Mouse (Mus musculus) heart, adult 18-20 months (tissue): Measurements from ENCODE around the gene Sgtb. TPM values are rescaled to one million over a fixed set of nuclear protein-coding genes. Genes with fewer than 3 reads are reported as not detected.

Source experiments
- DNase-seq, 2 experiments: peaks; one replicate each; pipeline ENCODE4 v3.0.0; 2021 to 2022; ENCODE audit warnings: mixed read lengths in 1 of 2
- total RNA-seq, 2 experiments: library from RNA; stranded (reverse); gene quantifications; 2 replicates each; pipeline ENCODE4 v1.2.3; 2021

Gene Sgtb
- total RNA-seq, 2 experiments from 2014 or later, result 0.82 to 0.87 TPM

GRCm38 (mm10) chr13:104109816-104110521 lies 428 bp downstream of the Sgtb start:
- peak; percentile 38 to 63 for DNase-seq

GRCm38 (mm10) chr13:104110526-104110925 lies 985 bp downstream of the Sgtb start:
- no peak for DNase-seq

- DNase-seq, result no peak
Measured at GRCm38 (mm10) chr13:104112266-104112900, 2.8 kb downstream of the Sgtb start.

DNA sequence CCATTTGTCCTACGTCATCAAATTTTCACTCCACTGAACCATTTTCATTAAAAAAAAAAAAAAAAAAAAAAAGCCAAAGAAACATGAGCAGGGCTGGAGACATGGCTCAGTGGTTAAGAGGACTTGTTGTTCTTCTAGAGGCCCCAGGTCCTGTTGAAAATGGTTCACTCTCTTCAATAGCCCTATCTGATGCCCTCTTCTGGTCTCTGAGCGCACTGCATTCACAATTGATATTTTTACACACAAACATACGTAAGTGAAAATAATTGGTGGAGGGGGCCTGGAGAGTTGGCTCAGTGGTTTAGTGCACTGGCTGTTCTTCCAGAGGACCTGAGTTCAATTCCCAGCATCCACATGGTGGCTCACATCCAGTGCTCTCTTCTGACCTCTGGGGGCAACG lies 4.2 kb downstream of the Sgtb start:
- DNase-seq, result no peak

DNA sequence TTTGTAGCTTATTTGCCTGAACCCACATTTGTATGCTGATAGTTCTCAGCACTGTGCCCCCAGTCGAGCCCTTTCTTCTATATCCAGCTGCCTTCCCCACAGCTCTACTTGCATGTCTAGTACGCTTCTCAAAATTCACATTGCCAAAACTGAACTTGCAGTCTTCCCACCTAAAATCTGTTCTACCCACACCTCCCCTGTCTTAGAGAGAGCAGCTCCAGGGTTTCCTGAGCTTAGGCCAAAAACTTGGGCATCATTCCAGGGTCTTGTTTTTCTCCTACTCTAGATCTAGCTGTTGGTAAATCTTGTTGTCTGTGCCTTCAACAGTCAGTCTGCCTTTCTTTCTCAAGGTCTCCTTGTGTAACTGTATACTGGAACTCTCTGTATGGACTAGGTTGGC lies 5.3 kb downstream of the Sgtb start:
- DNase-seq, result no peak

DNA sequence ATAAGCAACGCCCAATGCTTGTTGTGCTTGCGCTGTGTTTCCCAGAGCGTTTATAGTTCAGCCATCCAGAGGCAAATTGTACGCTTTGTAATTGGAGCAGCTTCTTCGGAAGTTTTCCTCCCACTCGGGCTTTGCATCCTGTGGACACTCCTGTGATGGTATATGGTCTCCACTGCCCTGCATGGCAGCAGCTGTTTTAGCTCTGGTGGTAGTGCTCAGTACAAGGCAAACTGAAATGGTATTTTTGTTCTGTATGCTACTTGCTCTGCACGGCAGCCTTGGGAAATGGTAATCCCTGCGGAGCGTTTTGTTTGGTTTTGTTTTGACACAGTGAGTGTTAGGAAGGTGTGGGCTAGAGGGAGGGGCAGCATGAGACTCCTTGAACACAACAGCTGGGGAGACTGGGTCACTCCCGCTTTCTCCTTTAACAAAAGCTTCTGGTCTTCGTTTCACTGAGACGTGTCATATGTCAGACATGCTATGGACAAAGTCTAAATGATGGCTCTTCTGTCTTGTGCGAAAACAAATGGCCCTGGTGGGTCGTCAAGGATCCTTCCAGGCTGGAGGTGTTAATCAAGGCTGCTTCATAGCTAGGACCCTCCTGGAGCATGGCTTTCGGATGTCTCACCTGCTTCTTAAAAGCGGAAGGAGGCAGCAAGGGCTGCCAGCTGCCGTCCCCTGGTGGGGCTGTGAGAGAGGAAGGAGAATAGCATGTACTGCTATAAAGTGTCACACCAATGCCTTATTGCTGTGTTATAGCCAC lies 12.7 kb downstream of the Sgtb start:
- DNase-seq, result peak in 1 of 2 experiments; percentile 13

- DNase-seq, result no peak
Measured at GRCm38 (mm10) chr13:104123662-104124381, 14.3 kb downstream of the Sgtb start.

DNA sequence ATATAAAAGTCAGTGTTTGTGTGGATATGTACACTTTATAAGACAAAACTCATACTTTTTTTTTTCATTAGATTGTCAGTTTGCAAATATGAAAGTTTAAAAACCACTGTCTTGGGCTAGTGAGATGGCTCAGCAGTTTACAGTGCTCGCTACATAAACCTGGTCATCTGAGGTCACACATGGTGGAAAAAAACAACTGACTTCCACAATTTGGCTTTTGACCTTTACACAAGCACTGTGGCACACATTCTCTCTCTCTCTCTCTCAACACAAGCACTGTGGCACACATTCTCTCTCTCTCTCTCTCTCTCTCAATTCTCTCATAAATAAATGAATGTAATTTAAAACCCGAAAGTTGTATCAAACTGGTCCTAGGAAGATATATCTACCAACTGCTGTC lies 23.0 kb downstream of the Sgtb start:
- DNase-seq, result no peak

- DNase-seq, result no peak
Measured at GRCm38 (mm10) chr13:104134510-104135085, 25.1 kb downstream of the Sgtb start.

DNA sequence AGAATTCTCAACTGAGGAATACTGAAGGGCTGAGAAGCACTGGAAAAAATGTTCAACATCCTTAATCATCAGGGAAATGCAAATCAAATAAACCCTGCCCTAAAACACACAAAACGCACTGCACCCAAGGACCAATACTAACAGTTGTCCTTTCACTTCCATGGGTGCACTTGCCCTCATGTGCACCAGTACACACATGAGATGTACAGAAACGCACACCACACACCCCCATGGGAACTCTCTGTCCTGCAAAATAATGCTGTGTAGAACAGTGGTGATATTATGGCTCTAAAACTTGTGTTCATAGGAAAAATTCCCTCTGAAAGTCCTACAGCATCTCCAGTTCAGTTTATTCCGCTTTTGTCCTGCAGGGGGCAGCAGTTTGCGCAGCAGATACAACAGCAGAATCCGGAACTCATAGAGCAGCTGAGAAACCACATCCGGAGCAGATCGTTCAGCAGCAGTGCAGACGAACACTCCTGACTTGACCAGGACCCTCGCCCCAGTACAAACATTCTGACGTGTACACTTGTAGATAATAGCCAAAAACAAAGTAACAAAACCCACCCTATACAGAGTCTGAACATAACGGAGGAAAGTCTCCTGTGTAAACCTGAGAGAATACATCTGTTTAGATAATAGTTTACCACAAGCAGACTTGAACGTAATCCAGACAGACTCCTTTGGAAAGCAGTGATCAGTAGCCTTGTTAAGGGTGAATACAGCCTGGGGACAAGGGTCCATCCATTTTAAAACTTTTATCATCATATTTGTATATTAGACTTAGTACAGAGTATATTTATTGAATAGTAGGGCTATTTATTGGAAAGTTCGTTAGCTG lies 30.0 kb downstream of the Sgtb start:
- peak; percentile 72 to 87 for DNase-seq

DNA sequence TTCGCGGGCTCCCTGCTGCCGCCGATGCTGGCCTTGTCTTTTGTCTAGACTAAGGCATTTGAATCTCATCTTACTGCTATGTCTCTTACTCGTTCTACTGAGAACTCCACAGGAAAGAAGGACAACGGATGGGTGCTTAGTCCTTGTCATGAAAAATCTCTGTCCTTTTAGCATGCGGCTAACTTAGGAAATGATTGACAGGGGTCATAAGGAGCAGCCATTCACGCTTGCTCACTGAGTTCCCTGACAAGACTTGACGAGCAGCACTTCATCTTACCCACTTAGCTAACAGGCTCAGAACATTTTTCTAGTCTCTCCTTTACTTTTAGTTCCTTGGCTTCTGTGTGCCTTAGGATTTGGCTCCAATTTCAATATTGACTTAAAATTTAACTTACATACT lies 35.3 kb downstream of the Sgtb start:
- no peak for DNase-seq

GRCm38 (mm10) chr13:104145646-104146045 lies 36.1 kb downstream of the Sgtb start:
- no peak for DNase-seq

GRCm38 (mm10) chr13:104154180-104154579 lies 44.6 kb downstream of the Sgtb start:
- no peak for DNase-seq

GRCm38 (mm10) chr13:104155106-104155505 lies 45.6 kb downstream of the Sgtb start:
- DNase-seq, result no peak

DNA sequence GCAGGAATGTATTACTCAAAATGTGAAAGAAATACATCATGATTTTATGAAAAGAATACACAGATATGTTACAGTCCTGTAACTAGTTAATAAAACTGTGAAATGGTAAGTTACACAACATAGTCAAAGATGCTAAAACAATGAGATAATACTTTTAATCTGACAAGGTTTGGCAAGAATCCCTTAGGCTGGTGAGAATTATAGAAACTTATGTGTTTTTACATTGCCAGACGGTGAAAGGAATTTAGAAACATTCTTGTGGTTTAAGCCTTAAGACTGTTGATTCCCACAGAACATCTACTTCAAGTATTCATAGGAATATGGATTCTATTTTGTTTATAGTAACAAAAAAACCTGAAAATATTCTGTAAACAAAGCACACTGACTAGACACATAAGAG lies 46.1 kb downstream of the Sgtb start:
- DNase-seq, result no peak

DNA sequence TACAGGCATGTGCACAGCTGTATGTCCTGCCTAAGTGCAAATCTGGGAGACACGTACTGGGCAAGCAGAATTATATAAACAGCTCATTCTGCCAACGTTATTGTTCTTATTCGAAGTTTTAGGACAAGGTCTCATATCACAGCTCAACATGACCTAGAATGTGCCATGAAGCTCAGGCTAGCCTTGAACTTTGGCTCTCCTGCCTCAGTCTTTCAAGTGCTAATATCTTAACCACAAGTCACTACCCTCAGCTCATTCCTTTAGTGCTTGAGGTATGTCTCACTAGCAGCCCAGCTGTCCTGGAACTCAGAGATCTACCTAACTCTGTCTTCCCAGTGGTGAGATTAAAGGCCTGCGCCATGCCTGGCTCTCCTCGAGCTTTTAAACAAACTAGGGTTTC lies 62.2 kb downstream of the Sgtb start:
- DNase-seq, result no peak

GRCm38 (mm10) chr13:104172498-104172897 lies 63.0 kb downstream of the Sgtb start:
- DNase-seq, result no peak

GRCm38 (mm10) chr13:104176874-104177273 lies 67.3 kb downstream of the Sgtb start:
- no peak for DNase-seq

DNA sequence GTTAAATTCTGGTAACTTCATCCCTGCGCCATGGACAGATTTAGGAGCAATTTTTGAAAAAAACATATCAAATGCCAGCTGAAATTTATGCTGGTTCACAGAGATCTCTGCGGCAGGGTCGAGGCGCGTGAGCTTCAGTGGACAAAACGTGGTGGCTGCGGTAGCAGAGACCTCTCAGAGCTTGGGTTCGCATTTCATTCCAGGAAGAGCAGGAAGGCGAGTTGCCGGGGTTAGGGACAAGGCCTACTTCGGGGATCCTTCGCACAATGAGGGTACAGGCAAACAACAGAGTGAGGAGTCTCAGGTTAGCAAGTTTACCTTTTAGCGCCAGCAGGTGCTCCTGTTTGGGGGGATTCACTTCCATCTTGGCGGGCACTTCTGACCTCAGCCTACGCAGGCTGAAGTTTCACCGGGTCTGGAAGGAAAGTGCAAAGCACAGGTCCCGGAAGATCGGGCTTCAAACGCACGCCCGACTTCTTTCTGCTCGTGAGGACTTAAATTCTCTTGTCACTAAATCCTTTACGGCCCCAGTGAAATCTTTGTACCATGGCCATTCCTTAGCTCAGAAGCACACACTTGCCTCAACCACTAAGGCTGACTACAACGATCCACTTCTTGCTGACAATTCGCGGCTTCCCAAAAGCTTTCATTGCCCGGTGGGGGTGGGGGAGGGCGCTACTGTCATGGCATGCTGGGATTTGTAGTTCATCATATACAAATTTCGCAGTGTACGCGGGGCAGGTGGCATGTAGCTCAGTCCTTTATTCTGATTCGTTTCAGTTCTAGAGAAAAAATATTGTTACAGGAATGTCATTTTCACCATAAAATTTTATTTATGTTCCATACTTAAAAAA lies 68.5 kb downstream of the Sgtb start, which contains the start of gene Trappc13:
TSS of gene Trappc13 (minus strand) at position 674 of the 854 bp plus-strand sequence.
- no peak for DNase-seq

DNA sequence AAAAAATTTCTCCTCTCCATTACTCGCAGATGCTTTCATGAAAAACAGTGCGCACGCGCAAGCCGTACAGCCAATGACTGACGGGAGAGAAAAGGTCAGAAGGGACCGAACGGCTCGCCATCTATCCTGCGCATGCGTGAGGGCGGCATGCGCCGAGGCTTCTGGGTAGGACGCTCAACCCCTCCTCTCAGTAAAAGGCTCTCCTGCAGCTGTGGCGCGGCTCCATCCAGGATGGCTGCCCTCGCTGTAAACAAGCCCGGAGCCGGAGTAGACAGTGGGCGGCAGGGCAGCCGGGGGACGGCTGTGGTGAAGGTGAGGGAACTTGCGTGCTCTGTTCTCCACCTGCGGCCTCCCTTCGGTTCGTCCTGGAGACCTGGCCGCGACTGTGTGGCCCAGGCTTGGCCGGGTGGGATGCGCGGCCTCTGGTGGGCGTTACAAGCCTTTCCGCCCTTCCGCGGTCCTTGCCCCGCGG lies 69.1 kb downstream of the Sgtb start, which contains the start of gene Trim23:
TSS of gene Trim23 (plus strand) at position 148 of the 472 bp plus-strand sequence.
- DNase-seq, result peak; percentile 98 to 99
